8 mouse cellular contexts compared by ENCODE assay signal in the genomic region with DNA sequence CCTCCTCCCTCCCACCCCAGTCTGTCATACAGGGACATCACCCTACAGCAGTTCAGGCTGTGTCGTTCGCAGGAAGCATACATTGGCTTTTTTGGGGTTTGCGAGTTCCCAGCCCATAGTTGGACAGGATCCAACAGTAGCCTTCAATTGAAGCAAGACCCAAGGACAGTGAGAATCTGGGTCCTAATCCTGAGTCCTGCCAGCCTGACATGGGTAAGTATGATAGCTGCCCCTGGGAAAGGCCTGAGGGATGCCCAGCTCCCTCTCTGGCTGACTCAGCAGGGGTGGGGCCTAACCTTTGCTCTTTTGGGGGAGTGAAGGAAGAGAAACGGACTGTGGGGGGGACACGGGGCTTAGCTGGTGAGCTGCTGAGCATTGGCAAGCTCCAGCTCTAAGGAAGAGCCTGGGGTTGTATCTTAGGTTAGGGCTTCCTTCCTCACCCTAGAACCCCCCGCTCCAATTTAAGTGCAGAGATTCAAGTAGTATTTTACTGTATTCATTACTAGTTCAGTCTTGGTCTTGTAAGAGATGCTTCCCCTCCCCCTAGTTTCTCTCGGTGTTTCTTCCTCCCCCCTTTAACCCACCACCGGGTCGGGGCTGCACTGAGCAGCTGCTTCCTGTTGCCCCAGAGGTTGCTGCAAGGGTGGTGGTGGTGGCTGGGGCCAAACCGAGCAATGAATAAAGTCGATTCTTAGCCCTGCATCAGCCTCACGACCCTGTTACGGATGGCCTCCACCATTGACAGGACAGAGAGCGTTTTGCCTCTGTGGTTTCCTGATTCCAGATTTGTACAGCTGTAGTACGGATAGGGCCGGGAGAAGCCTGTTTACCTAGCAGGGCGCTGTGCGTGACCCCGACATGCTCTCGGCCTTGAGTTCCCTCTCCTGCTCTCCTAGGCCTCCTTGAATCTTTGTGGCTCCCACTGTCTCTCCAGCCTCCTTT. TPM values are rescaled to one million over a fixed set of nuclear protein-coding genes. Genes with fewer than 3 reads are reported as not detected.
DNase-seq lines count a peak whose midpoint lies in the region; ATAC-seq lines count a peak whose summit lies in the region.

A gene (plus strand): TSS at position 14 of the 942 bp plus-strand sequence.

- peaks cover 33% of the 10 kb centered on the region for H3K4me1 ChIP-seq in intestine, embryonic 15.5 days (replicated peaks)
- H3K4me1 ChIP-seq in limb, embryonic 11.5 days (ENCODE audit: control insufficient read depth, insufficient read depth, low read length): peaks cover 22% of the 10 kb centered on the region
- peaks cover 45% of the 10 kb centered on the region for H3K4me1 ChIP-seq in midbrain, embryonic 12.5 days
- H3K4me1 ChIP-seq in stomach, embryonic 14.5 days (ENCODE audit: control insufficient read depth, insufficient read depth, low read length): peaks cover 33% of the 10 kb centered on the region

- H3K27ac ChIP-seq in intestine, embryonic 15.5 days: peak within 1 kb of the TSS; percentile 97
- H3K27ac ChIP-seq in limb, embryonic 11.5 days (replicated peaks; ENCODE audit: low read depth, low read length): peak within 1 kb of the TSS; percentile 85
- peak within 1 kb of the TSS; percentile 91 for H3K27ac ChIP-seq in midbrain, embryonic 12.5 days (replicated peaks)
- H3K27ac ChIP-seq in stomach, embryonic 14.5 days (ENCODE audit: low read length): peak within 1 kb of the TSS; percentile 93

- ATAC-seq in intestine, embryonic 15.5 days: peak; percentile 37
- peak; percentile 1; the same call in 1 of the 2 replicates for ATAC-seq in limb, embryonic 11.5 days (ENCODE audit: insufficient number of reproducible peaks, low FRiP score, low TSS enrichment, low read depth)
- ATAC-seq in midbrain, embryonic 12.5 days (ENCODE audit: low FRiP score, low read depth): peak; percentile 1; the same call in 1 of the 2 replicates
- no peak; the same call in 1 of the 2 replicates for ATAC-seq in stomach, embryonic 14.5 days (ENCODE audit: insufficient number of reproducible peaks, insufficient read depth, low FRiP score, low read depth)

- H3K9ac ChIP-seq in intestine, embryonic 15.5 days: peak within 1 kb of the TSS; percentile 81
- peak within 1 kb of the TSS; percentile 77 for H3K9ac ChIP-seq in limb, embryonic 11.5 days (ENCODE audit: low read length)
- H3K9ac ChIP-seq in midbrain, embryonic 12.5 days (replicated peaks): peak within 1 kb of the TSS; percentile 83
- H3K9ac ChIP-seq in stomach, embryonic 14.5 days (replicated peaks; ENCODE audit: low read depth, low read length): peak within 1 kb of the TSS; percentile 80

- H3K9me3 ChIP-seq in intestine, embryonic 15.5 days: no peaks in the 10 kb centered on the region
- H3K9me3 ChIP-seq in limb, embryonic 11.5 days (ENCODE audit: control insufficient read depth, low read length): no peaks in the 10 kb centered on the region
- H3K9me3 ChIP-seq in midbrain, embryonic 12.5 days: no peaks in the 10 kb centered on the region
- H3K9me3 ChIP-seq in stomach, embryonic 14.5 days (ENCODE audit: control insufficient read depth, low read depth, low read length): no peaks in the 10 kb centered on the region

- under 1% methylated on average over 20 of the region's 20 CpGs for WGBS in intestine, embryonic 15.5 days
- 1% methylated on average over 20 of the region's 20 CpGs for WGBS in limb, embryonic 11.5 days
- 2% methylated on average over 20 of the region's 20 CpGs for WGBS in midbrain, embryonic 12.5 days
- 1% methylated on average over 20 of the region's 20 CpGs for WGBS in stomach, embryonic 14.5 days

- no peaks in the 10 kb centered on the region for H3K27me3 ChIP-seq in intestine, embryonic 15.5 days (replicated peaks)
- no peaks in the 10 kb centered on the region for H3K27me3 ChIP-seq in limb, embryonic 11.5 days (ENCODE audit: control insufficient read depth, insufficient read depth, low read length)
- H3K27me3 ChIP-seq in midbrain, embryonic 12.5 days: no peaks in the 10 kb centered on the region
- no peaks in the 10 kb centered on the region for H3K27me3 ChIP-seq in stomach, embryonic 14.5 days (ENCODE audit: control insufficient read depth, insufficient read depth, low read length)

- DNase-seq in ovary, adult 18-20 months (ENCODE audit: low spot score): peak; percentile 38
- no peak for DNase-seq in ovary, postnatal 10 days (ENCODE audit: low spot score)
- DNase-seq in cerebellum, postnatal 14 days: peak; percentile 65 to 71
- DNase-seq in gastrocnemius, postnatal 4 days (ENCODE audit: low spot score in 2 of 2): peak in 1 of 2 experiments; percentile 48
- DNase-seq in limb, embryonic 11.5 days (ENCODE audit: low spot score): peak; percentile 40

- H3K4me3 ChIP-seq in intestine, embryonic 15.5 days (replicated peaks): peak within 1 kb of the TSS; percentile 92
- H3K4me3 ChIP-seq in limb, embryonic 11.5 days (ENCODE audit: low read depth, low read length): peak within 1 kb of the TSS; percentile 77
- H3K4me3 ChIP-seq in midbrain, embryonic 12.5 days: peak within 1 kb of the TSS; percentile 87
- peak within 1 kb of the TSS; percentile 71 for H3K4me3 ChIP-seq in stomach, embryonic 14.5 days (ENCODE audit: low read depth, low read length)

- peak within 1 kb of the TSS; percentile 89 for H3K4me2 ChIP-seq in intestine, embryonic 15.5 days (replicated peaks)
- peak within 1 kb of the TSS; percentile 88 for H3K4me2 ChIP-seq in limb, embryonic 11.5 days (ENCODE audit: low read depth, severe bottlenecking)
- H3K4me2 ChIP-seq in midbrain, embryonic 12.5 days (replicated peaks): peak within 1 kb of the TSS; percentile 90
- peak within 1 kb of the TSS; percentile 74 for H3K4me2 ChIP-seq in stomach, embryonic 14.5 days (replicated peaks; ENCODE audit: low read depth, low read length)

- peaks cover 23% of the 10 kb centered on the region for H3K36me3 ChIP-seq in intestine, embryonic 15.5 days
- peaks cover 19% of the 10 kb centered on the region for H3K36me3 ChIP-seq in limb, embryonic 11.5 days (ENCODE audit: control insufficient read depth, insufficient read depth, low read length)
- peaks cover 37% of the 10 kb centered on the region for H3K36me3 ChIP-seq in midbrain, embryonic 12.5 days
- peaks cover 34% of the 10 kb centered on the region for H3K36me3 ChIP-seq in stomach, embryonic 14.5 days (ENCODE audit: control insufficient read depth, insufficient read depth, low read length)

RNA-seq across cellular contexts. Expression of the gene that starts here (rescaled TPM):
- total RNA-seq in gastrocnemius, postnatal 4 days (2021): 10 to 100 TPM; 24.4 to 24.8 TPM
- 11.7 and 12.5 TPM in 2 replicates for polyA plus RNA-seq in intestine, embryonic 15.5 days (2015; fragmentation: Nextera tagmentation; extraction: Ambion mirVana)
- 16.7 and 17.1 TPM in 2 replicates for polyA plus RNA-seq in limb, embryonic 11.5 days (2014; fragmentation: Nextera tagmentation; extraction: Ambion mirVana)
- polyA plus RNA-seq in midbrain, embryonic 12.5 days (2016; fragmentation: Nextera tagmentation; extraction: Ambion mirVana): 14.1 and 16.0 TPM in 2 replicates
- 28.1 and 28.2 TPM in 2 replicates for polyA plus RNA-seq in stomach, embryonic 14.5 days (2014; fragmentation: Nextera tagmentation; extraction: Ambion mirVana)
